Mouse (Mus musculus): Measurements from ENCODE around the gene Smco2.

Smco2 gene

GRCm38 (mm10) chr6:146850050-146850449, at the start of gene Smco2:
Gene Smco2, plus strand, starts transcription at chr6:146850104.
- DNase-seq (ENCODE audit: low read depth, low spot score) = no peak

GRCm38 (mm10) chr6:146809991-146810390, 39.9 kb upstream of the Smco2 start:
- no peak for DNase-seq (ENCODE audit: low read depth, low spot score)

GRCm38 (mm10) chr6:146813007-146813406, 36.9 kb upstream of the Smco2 start:
- no peak for DNase-seq (ENCODE audit: low read depth, low spot score)

GRCm38 (mm10) chr6:146820177-146820965, 29.5 kb upstream of the Smco2 start:
- DNase-seq (ENCODE audit: low read depth, low spot score) = peak; percentile 60

- no peak for DNase-seq (ENCODE audit: low read depth, low spot score)
These were observed 27.9 kb upstream of the Smco2 start for GRCm38 (mm10) chr6:146821958-146822357.

GRCm38 (mm10) chr6:146824727-146825486, 25.0 kb upstream of the Smco2 start:
- DNase-seq (ENCODE audit: low read depth, low spot score) = peak; percentile 71

GRCm38 (mm10) chr6:146825487-146825773, 24.5 kb upstream of the Smco2 start:
- DNase-seq (ENCODE audit: low read depth, low spot score) = no peak

- DNase-seq (ENCODE audit: low read depth, low spot score) = no peak
These were observed 18.6 kb upstream of the Smco2 start for GRCm38 (mm10) chr6:146831320-146831719.

- DNase-seq (ENCODE audit: low read depth, low spot score) = peak; percentile 51
These were observed 16.2 kb upstream of the Smco2 start for GRCm38 (mm10) chr6:146833485-146834314.

GRCm38 (mm10) chr6:146834342-146834741, 15.6 kb upstream of the Smco2 start:
- DNase-seq (ENCODE audit: low read depth, low spot score) = no peak

- no peak for DNase-seq (ENCODE audit: low read depth, low spot score)
These were observed 14.1 kb upstream of the Smco2 start for GRCm38 (mm10) chr6:146835784-146836183.

- DNase-seq (ENCODE audit: low read depth, low spot score) = no peak
These were observed 12.6 kb upstream of the Smco2 start for GRCm38 (mm10) chr6:146837316-146837715.

- no peak for DNase-seq (ENCODE audit: low read depth, low spot score)
These were observed 11.5 kb upstream of the Smco2 start for GRCm38 (mm10) chr6:146838366-146838765.

GRCm38 (mm10) chr6:146838863-146839262, 11.0 kb upstream of the Smco2 start:
- no peak for DNase-seq (ENCODE audit: low read depth, low spot score)

- DNase-seq (ENCODE audit: low read depth, low spot score) = no peak
These were observed 5.0 kb upstream of the Smco2 start for GRCm38 (mm10) chr6:146844867-146845266.

- no peak for DNase-seq (ENCODE audit: low read depth, low spot score)
These were observed 4.6 kb upstream of the Smco2 start for GRCm38 (mm10) chr6:146845347-146845746.

- DNase-seq (ENCODE audit: low read depth, low spot score) = no peak
These were observed 3.7 kb upstream of the Smco2 start for GRCm38 (mm10) chr6:146845961-146846750.

GRCm38 (mm10) chr6:146847402-146847801, 2.5 kb upstream of the Smco2 start:
- DNase-seq (ENCODE audit: low read depth, low spot score) = no peak

- no peak for DNase-seq (ENCODE audit: low read depth, low spot score)
These were observed 1.6 kb upstream of the Smco2 start for GRCm38 (mm10) chr6:146848281-146848680.

GRCm38 (mm10) chr6:146851916-146852315, 2.0 kb downstream of the Smco2 start:
- DNase-seq (ENCODE audit: low read depth, low spot score) = no peak

GRCm38 (mm10) chr6:146852739-146853138, 2.8 kb downstream of the Smco2 start:
- no peak for DNase-seq (ENCODE audit: low read depth, low spot score)
